8 mouse cellular contexts compared by ENCODE assay signal in genomic region chr10:50894170-50894991, GRCm38 (mm10). TPM values are rescaled to one million over a fixed set of nuclear protein-coding genes. Genes with fewer than 3 reads are reported as not detected.
A peak's percentile ranks its signal among the peaks of the same experiment; 100 is the strongest.
DNase-seq lines count a peak whose midpoint lies in the region; ATAC-seq and TF ChIP-seq lines count a peak whose summit lies in the region.

Sim1 (plus strand) TSS chr10:50894754.

- under 1% methylated on average over 58 of the region's 62 CpGs for WGBS in heart, embryonic 12.5 days
- under 1% methylated on average over 59 of the region's 62 CpGs for WGBS in kidney, embryonic 14.5 days

- TF ChIP-seq CTCF in E14TG2a.4 (conservative IDR thresholded peaks at IDR 0.05; ENCODE audit: low read length): no peak

- ATAC-seq in common myeloid progenitor, adult 5-6 weeks (replicated peaks; ENCODE audit: low read depth, poor library complexity, severe bottlenecking): peak; percentile 67
- ATAC-seq in heart, embryonic 12.5 days (ENCODE audit: insufficient number of reproducible peaks, low FRiP score): peak; percentile 90
- ATAC-seq in kidney, embryonic 14.5 days (ENCODE audit: low FRiP score, low TSS enrichment): peak; percentile 91

- DNase-seq in CD4-positive helper T cell, adult 2 months (ENCODE audit: low read depth, low spot score): peak; percentile 45
- DNase-seq in lung, postnatal 14 days: peak; percentile 57
- DNase-seq in right cerebral cortex, postnatal 4 days: peak; percentile 72
- DNase-seq in layer of hippocampus, postnatal 36 days: no peak

- no peaks in the 10 kb centered on the region for H3K36me3 ChIP-seq in E14TG2a.4 (ENCODE audit: insufficient read depth, low read length)
- no peaks in the 10 kb centered on the region for H3K36me3 ChIP-seq in heart, embryonic 12.5 days
- no peaks in the 10 kb centered on the region for H3K36me3 ChIP-seq in kidney, embryonic 14.5 days (ENCODE audit: control insufficient read depth, insufficient read depth, low read length)

- no peak within 1 kb of the TSS for H3K27ac ChIP-seq in heart, embryonic 12.5 days (ENCODE audit: poor library complexity, severe bottlenecking)
- peak within 1 kb of the TSS; percentile 82 for H3K27ac ChIP-seq in kidney, embryonic 14.5 days (ENCODE audit: low read depth, low read length)

- peak within 1 kb of the TSS; percentile 78 for H3K4me3 ChIP-seq in E14TG2a.4 (replicated peaks; ENCODE audit: low read length)
- peak within 1 kb of the TSS; percentile 50 for H3K4me3 ChIP-seq in heart, embryonic 12.5 days
- peak within 1 kb of the TSS; percentile 52 for H3K4me3 ChIP-seq in kidney, embryonic 14.5 days (ENCODE audit: low read length)

- peak within 1 kb of the TSS; percentile 85 for H3K4me2 ChIP-seq in heart, embryonic 12.5 days
- H3K4me2 ChIP-seq in kidney, embryonic 14.5 days (replicated peaks; ENCODE audit: low read depth, low read length): peak within 1 kb of the TSS; percentile 69

- peaks cover 86% of the 10 kb centered on the region for H3K27me3 ChIP-seq in E14TG2a.4 (ENCODE audit: insufficient read depth, low read length)
- peaks cover 70% of the 10 kb centered on the region for H3K27me3 ChIP-seq in heart, embryonic 12.5 days (replicated peaks)
- H3K27me3 ChIP-seq in kidney, embryonic 14.5 days (ENCODE audit: control insufficient read depth, insufficient read depth, low read length): peaks cover 76% of the 10 kb centered on the region

- peaks cover 24% of the 10 kb centered on the region for H3K4me1 ChIP-seq in E14TG2a.4 (replicated peaks; ENCODE audit: low read depth, low read length)
- peaks cover 21% of the 10 kb centered on the region for H3K4me1 ChIP-seq in heart, embryonic 12.5 days (replicated peaks)
- 0 out of 2 replicates have a peak, but pooled peaks cover 3% of the 10 kb centered on the region for H3K4me1 ChIP-seq in kidney, embryonic 14.5 days (ENCODE audit: control insufficient read depth, insufficient read depth, low read length)

- H3K9ac ChIP-seq in heart, embryonic 12.5 days: 0 out of 2 replicates have a peak within 1 kb of the TSS, but pooled peaks have one; percentile 13
- H3K9ac ChIP-seq in kidney, embryonic 14.5 days (ENCODE audit: low read depth, low read length): peak within 1 kb of the TSS; percentile 74

- H3K9me3 ChIP-seq in E14TG2a.4 (ENCODE audit: low read length): no peaks in the 10 kb centered on the region
- no peaks in the 10 kb centered on the region for H3K9me3 ChIP-seq in heart, embryonic 12.5 days (replicated peaks)
- no peaks in the 10 kb centered on the region for H3K9me3 ChIP-seq in kidney, embryonic 14.5 days (ENCODE audit: control insufficient read depth, low read length)

RNA-seq across cellular contexts. Expression of gene Sim1, which starts in this region (rescaled TPM):
- total RNA-seq in common myeloid progenitor, adult 5-6 weeks (2017): not detected in 2 replicates
- polyA plus RNA-seq in heart, embryonic 12.5 days (2016; fragmentation: Nextera tagmentation; extraction: Ambion mirVana): not detected in 2 replicates
- 14.7 and 17.1 TPM in 2 replicates for polyA plus RNA-seq in kidney, embryonic 14.5 days (2014; fragmentation: Nextera tagmentation; extraction: Ambion mirVana)
- total RNA-seq in layer of hippocampus, postnatal 36 days (2021): not detected

Comparison
In these comparisons a context has a peak if more than half of its experiments do, and no peak if none do; other contexts are left out.
1. RNA of gene Sim1 (polyA plus RNA-seq): 14.7 to 17.1 TPM in kidney, embryonic 14.5 days; not detected in heart, embryonic 12.5 days; every median in the first group is over 10 times any median in the second.
2. Peak in ATAC-seq in common myeloid progenitor, adult 5-6 weeks; RNA of the gene not detected or under 1 TPM.
3. Peak in ATAC-seq, H3K4me3 ChIP-seq, H3K9ac ChIP-seq and H3K4me2 ChIP-seq in heart, embryonic 12.5 days; RNA of the gene not detected or under 1 TPM.
4. DNase-seq: peak in CD4-positive helper T cell, adult 2 months (single experiment), lung, postnatal 14 days (single experiment) and right cerebral cortex, postnatal 4 days (single experiment); none in layer of hippocampus, postnatal 36 days (0 of 2).
5. Peak in every context shown above with its lines, with median percentiles within 50 percentile points of each other: H3K4me3 ChIP-seq and ATAC-seq.